Mouse (Mus musculus): ENCODE measurements around the gene Unc5cl. TPM values are rescaled to one million over a fixed set of nuclear protein-coding genes. Genes with fewer than 3 reads are reported as not detected.

The Unc5cl gene
- total RNA-seq, 2 experiments from 2014 or later = 0.19 TPM; not detected in 1

Other genes with a start within 250 kb of the Unc5cl start
- under 1 TPM in 1 of 2 experiments, not detected in 1; 0.20 TPM for gene Trem1, start 222.1 kb upstream of the Unc5cl start, total RNA-seq (2021)
- gene Trem3, start 207.1 kb upstream of the Unc5cl start, total RNA-seq (2021) = under 1 TPM in 1 of 2 experiments, not detected in 1; 0.93 TPM
- 1 to 10 TPM in 1 of 2 experiments, under 1 TPM in 1; 0.46 to 1.6 TPM for gene Treml4, start 190.6 kb upstream of the Unc5cl start, total RNA-seq (2021)
- under 1 TPM; 0.46 to 0.48 TPM for gene Treml2, start 155.4 kb upstream of the Unc5cl start, total RNA-seq (2021)
- gene B430306N03Rik, start 138.8 kb upstream of the Unc5cl start, total RNA-seq (2021) = under 1 TPM; 0.13 to 0.42 TPM
- 10 to 100 TPM in 1 of 2 experiments, 1 to 10 TPM in 1; 5.1 to 15.2 TPM for gene Trem2, start 108.5 kb upstream of the Unc5cl start, total RNA-seq (2021)
- under 1 TPM in 1 of 2 experiments, not detected in 1; 0.42 TPM for gene Treml1, start 95.0 kb upstream of the Unc5cl start, total RNA-seq (2021)
- gene Nfya, start 45.0 kb upstream of the Unc5cl start, total RNA-seq (2021) = 10 to 100 TPM; 35.5 to 36.5 TPM
- 10 to 100 TPM; 17.5 to 19.5 TPM for gene Oard1, start 44.9 kb upstream of the Unc5cl start, total RNA-seq (2021)
- gene Apobec2, start 22.0 kb upstream of the Unc5cl start, total RNA-seq (2021) = 1 to 10 TPM; 1.5 to 2.0 TPM
- gene Tspo2, start 3.4 kb upstream of the Unc5cl start, total RNA-seq (2021) = not detected